Mouse (Mus musculus) erythroblast, adult 5-6 weeks (primary cell): ENCODE results near the gene Rhox3f. TPM values are rescaled to one million over a fixed set of nuclear protein-coding genes. Genes with fewer than 3 reads are reported as not detected.
"Not testable (repeated sequence)": the region's sequence is repeated elsewhere in the genome, so short reads cannot be mapped to it uniquely, and the experiment has no call there.

Source experiments
- ATAC-seq: replicated peaks from 2 replicates; pipeline ENCODE4 v1.8.0; 2016; ENCODE audit warnings: moderate number of reproducible peaks, mild to moderate bottlenecking, moderate TSS enrichment, inconsistent platforms; ENCODE audit not compliant: poor library complexity, low FRiP score, severe bottlenecking
- total RNA-seq, 2 experiments: library from RNA; stranded (forward) in 1 of 2; stranded (reverse) in 1 of 2; fragments of 150-400 nt in 1 of 2; fragments of 200-764, 138-1000 nt in 1 of 2; gene quantifications; 2 replicates each; pipeline versions ENCODE4 v1.2.3 to v1.2.4; 2015 to 2017; ENCODE audit warnings: low replicate concordance in 2 of 2

The Rhox3f gene
- total RNA-seq (2015; ENCODE audit: low replicate concordance) (not detected in 2 replicates), total RNA-seq (2017; ENCODE audit: low replicate concordance) (not detected in 2 replicates)

GRCm38 (mm10) chrX:37580692-37581091 lies at the start of gene Rhox3f:
Gene Rhox3f (plus strand): TSS chrX:37580992.
- not testable (repeated sequence) for ATAC-seq

DNA sequence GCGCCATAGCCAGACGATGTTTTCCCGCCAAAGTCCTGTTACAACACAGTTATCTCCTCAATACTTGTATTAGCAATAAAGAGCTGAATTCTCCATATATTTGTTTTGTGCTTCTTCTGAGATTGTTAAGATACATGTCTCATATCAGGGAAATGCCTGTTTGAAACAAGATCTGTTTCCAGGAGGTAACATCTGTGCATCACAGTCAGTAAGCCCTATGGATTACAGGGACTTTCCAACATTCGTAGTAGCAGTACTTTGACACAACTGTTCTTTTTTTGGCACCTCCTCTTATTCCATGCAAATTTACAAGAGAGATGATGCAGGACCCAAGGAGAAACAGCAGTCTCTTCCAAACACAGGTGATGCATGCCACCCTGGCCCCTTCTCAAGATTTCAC lies 39.1 kb upstream of the Rhox3f start, which contains the start of gene Rhox3e:
Gene Rhox3e, plus strand, starts transcription at position 301 of the 400 bp plus-strand sequence.
- ATAC-seq = not testable (repeated sequence)

- not testable (repeated sequence) for ATAC-seq
Observed at GRCm38 (mm10) chrX:37557112-37557511, 23.7 kb upstream of the Rhox3f start, which contains the start of gene Rhox4e. Gene Rhox4e (plus strand): TSS chrX:37557412.

- not testable (repeated sequence) for ATAC-seq
Observed at GRCm38 (mm10) chrX:37571105-37571504, 9.7 kb upstream of the Rhox3f start, which contains the start of gene Rhox2f. Gene Rhox2f (plus strand): TSS chrX:37571405.

- not testable (repeated sequence) for ATAC-seq
Observed at GRCm38 (mm10) chrX:37572638-37573037, 8.2 kb upstream of the Rhox3f start.

DNA sequence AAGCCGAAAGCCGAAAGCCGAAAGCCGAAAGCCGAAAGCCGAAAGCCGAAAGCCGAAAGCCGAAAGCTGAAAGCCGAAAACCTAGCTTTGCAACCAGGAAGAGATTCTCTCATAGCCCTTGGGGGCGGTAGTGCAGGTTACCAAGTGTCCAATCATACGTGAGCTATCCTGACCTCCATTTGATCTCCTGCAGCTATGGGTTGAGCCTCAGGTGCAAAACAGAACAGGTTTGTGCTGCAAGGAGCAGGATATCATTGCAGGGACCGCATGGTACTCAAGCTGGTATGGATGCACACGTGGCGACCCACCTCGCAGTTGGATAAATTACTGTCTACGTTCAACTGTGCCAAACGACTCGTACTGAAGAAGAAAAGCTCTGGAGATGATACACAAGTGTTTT lies 26.8 kb downstream of the Rhox3f start, which contains the start of gene Rhox4f:
Gene Rhox4f, minus strand, starts transcription at position 101 of the 400 bp plus-strand sequence.
- ATAC-seq = not testable (repeated sequence)

DNA sequence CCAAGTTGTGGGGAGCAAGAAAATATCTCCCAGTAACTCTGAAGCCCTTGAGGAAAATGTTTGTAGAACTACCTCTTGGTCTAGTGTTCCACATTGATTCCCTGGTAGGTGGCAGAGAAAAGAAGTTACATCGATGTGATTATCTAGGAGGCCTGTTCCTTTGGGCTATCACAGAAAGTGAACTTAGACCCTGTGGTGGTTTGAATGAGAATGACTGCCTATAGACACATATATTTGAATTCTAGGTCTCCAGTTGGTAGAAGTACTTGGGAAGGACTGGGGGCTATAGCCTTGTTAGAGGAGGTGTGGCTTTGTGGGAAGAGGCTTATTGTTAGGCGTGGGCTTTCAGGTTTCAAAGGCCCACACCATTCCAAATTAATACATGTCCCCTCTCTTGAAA lies 47.7 kb downstream of the Rhox3f start, which contains the start of gene Rhox3g:
Gene Rhox3g, minus strand, starts transcription at position 101 of the 400 bp plus-strand sequence.
- ATAC-seq = not testable (repeated sequence)

Other genes starting within 250 kb of the Rhox3f start
- gene Rhox3a2, start 201.0 kb upstream of the Rhox3f start, total RNA-seq (2015; ENCODE audit: low replicate concordance) = not detected in 2 replicates
- not detected in 2 replicates for gene Rhox3a2, start 201.0 kb upstream of the Rhox3f start, total RNA-seq (2017; ENCODE audit: low replicate concordance)
- gene Rhox4a2, start 190.1 kb upstream of the Rhox3f start, total RNA-seq (2015; ENCODE audit: low replicate concordance) = not detected in 2 replicates
- gene Rhox4a2, start 190.1 kb upstream of the Rhox3f start, total RNA-seq (2017; ENCODE audit: low replicate concordance) = not detected in 2 replicates
- gene Rhox2b, start 168.9 kb upstream of the Rhox3f start, total RNA-seq (2015; ENCODE audit: low replicate concordance) = not detected in 2 replicates
- gene Rhox2b, start 168.9 kb upstream of the Rhox3f start, total RNA-seq (2017; ENCODE audit: low replicate concordance) = not detected in 2 replicates
- gene Rhox4b, start 148.5 kb upstream of the Rhox3f start, total RNA-seq (2015; ENCODE audit: low replicate concordance) = not detected in 2 replicates
- gene Rhox4b, start 148.5 kb upstream of the Rhox3f start, total RNA-seq (2017; ENCODE audit: low replicate concordance) = not detected in 2 replicates
- gene Rhox2c, start 127.3 kb upstream of the Rhox3f start, total RNA-seq (2015; ENCODE audit: low replicate concordance) = not detected in 2 replicates
- not detected in 2 replicates for gene Rhox2c, start 127.3 kb upstream of the Rhox3f start, total RNA-seq (2017; ENCODE audit: low replicate concordance)
- not detected in 2 replicates for gene Rhox3c, start 122.4 kb upstream of the Rhox3f start, total RNA-seq (2015; ENCODE audit: low replicate concordance)
- gene Rhox3c, start 122.4 kb upstream of the Rhox3f start, total RNA-seq (2017; ENCODE audit: low replicate concordance) = not detected in 2 replicates
- not detected in 2 replicates for gene Rhox4c, start 100.7 kb upstream of the Rhox3f start, total RNA-seq (2015; ENCODE audit: low replicate concordance)
- not detected in 2 replicates for gene Rhox4c, start 100.7 kb upstream of the Rhox3f start, total RNA-seq (2017; ENCODE audit: low replicate concordance)
- not detected in 2 replicates for gene Rhox2d, start 87.6 kb upstream of the Rhox3f start, total RNA-seq (2015; ENCODE audit: low replicate concordance)
- gene Rhox2d, start 87.6 kb upstream of the Rhox3f start, total RNA-seq (2017; ENCODE audit: low replicate concordance) = not detected in 2 replicates
- not detected in 2 replicates for gene Rhox4d, start 66.6 kb upstream of the Rhox3f start, total RNA-seq (2015; ENCODE audit: low replicate concordance)
- not detected in 2 replicates for gene Rhox4d, start 66.6 kb upstream of the Rhox3f start, total RNA-seq (2017; ENCODE audit: low replicate concordance)
- not detected in 2 replicates for gene Rhox2e, start 50.5 kb upstream of the Rhox3f start, total RNA-seq (2015; ENCODE audit: low replicate concordance)
- gene Rhox2e, start 50.5 kb upstream of the Rhox3f start, total RNA-seq (2017; ENCODE audit: low replicate concordance) = not detected in 2 replicates
- not detected in 2 replicates for gene Rhox3e, start 39.0 kb upstream of the Rhox3f start, total RNA-seq (2015; ENCODE audit: low replicate concordance)
- gene Rhox3e, start 39.0 kb upstream of the Rhox3f start, total RNA-seq (2017; ENCODE audit: low replicate concordance) = not detected in 2 replicates
- gene Rhox4e, start 23.6 kb upstream of the Rhox3f start, total RNA-seq (2015; ENCODE audit: low replicate concordance) = not detected in 2 replicates
- not detected in 2 replicates for gene Rhox4e, start 23.6 kb upstream of the Rhox3f start, total RNA-seq (2017; ENCODE audit: low replicate concordance)
- not detected in 2 replicates for gene Rhox2f, start 9.6 kb upstream of the Rhox3f start, total RNA-seq (2015; ENCODE audit: low replicate concordance)
- gene Rhox2f, start 9.6 kb upstream of the Rhox3f start, total RNA-seq (2017; ENCODE audit: low replicate concordance) = not detected in 2 replicates
- not detected in 2 replicates for gene Rhox4f, start 26.7 kb downstream of the Rhox3f start, total RNA-seq (2015; ENCODE audit: low replicate concordance)
- gene Rhox4f, start 26.7 kb downstream of the Rhox3f start, total RNA-seq (2017; ENCODE audit: low replicate concordance) = not detected in 2 replicates
- gene Rhox3g, start 47.6 kb downstream of the Rhox3f start, total RNA-seq (2015; ENCODE audit: low replicate concordance) = not detected in 2 replicates
- gene Rhox3g, start 47.6 kb downstream of the Rhox3f start, total RNA-seq (2017; ENCODE audit: low replicate concordance) = not detected in 2 replicates
- gene Rhox2g, start 62.5 kb downstream of the Rhox3f start, total RNA-seq (2015; ENCODE audit: low replicate concordance) = not detected in 2 replicates
- gene Rhox2g, start 62.5 kb downstream of the Rhox3f start, total RNA-seq (2017; ENCODE audit: low replicate concordance) = not detected in 2 replicates
- not detected in 2 replicates for gene Rhox4g, start 70.3 kb downstream of the Rhox3f start, total RNA-seq (2015; ENCODE audit: low replicate concordance)
- not detected in 2 replicates for gene Rhox4g, start 70.3 kb downstream of the Rhox3f start, total RNA-seq (2017; ENCODE audit: low replicate concordance)
- gene Rhox3h, start 87.8 kb downstream of the Rhox3f start, total RNA-seq (2015; ENCODE audit: low replicate concordance) = not detected in 2 replicates
- not detected in 2 replicates for gene Rhox3h, start 87.8 kb downstream of the Rhox3f start, total RNA-seq (2017; ENCODE audit: low replicate concordance)
- gene Rhox2h, start 92.3 kb downstream of the Rhox3f start, total RNA-seq (2015; ENCODE audit: low replicate concordance) = not detected in 2 replicates
- gene Rhox2h, start 92.3 kb downstream of the Rhox3f start, total RNA-seq (2017; ENCODE audit: low replicate concordance) = not detected in 2 replicates
- not detected in 2 replicates for gene Rhox5, start 223.8 kb downstream of the Rhox3f start, total RNA-seq (2015; ENCODE audit: low replicate concordance)
- gene Rhox5, start 223.8 kb downstream of the Rhox3f start, total RNA-seq (2017; ENCODE audit: low replicate concordance) = not detected in 2 replicates
- gene Rhox6, start 245.9 kb downstream of the Rhox3f start, total RNA-seq (2015; ENCODE audit: low replicate concordance) = not detected in 2 replicates
- gene Rhox6, start 245.9 kb downstream of the Rhox3f start, total RNA-seq (2017; ENCODE audit: low replicate concordance) = not detected in 2 replicates